Mouse (Mus musculus) midbrain, embryonic 14.5 days (tissue): ENCODE results near the gene Slc4a5. TPM values are rescaled to one million over a fixed set of nuclear protein-coding genes. Genes with fewer than 3 reads are reported as not detected.

Experiments used
- ATAC-seq: fragments of 200-750 bp; cut with Nextera tagmentation; 2 replicates; pipeline ENCODE4 v1.8.0; 2017; ENCODE audit warnings: moderate number of reproducible peaks, moderate library complexity; ENCODE audit not compliant: low FRiP score, low TSS enrichment
- DNase-seq: peaks from one replicate; pipeline ENCODE4 v3.0.0-alpha.2; 2015
- H3K27ac ChIP-seq: fragments of 300-500 bp; sonication (generic); replicated peaks from 2 replicates; pipeline ENCODE4 v1.5.1; 2014; ENCODE audit warnings: mild to moderate bottlenecking, low read depth, low read length, moderate library complexity
- H3K27me3 ChIP-seq: fragments of 300-500 bp; sonication (generic); 2 replicates; pipeline ENCODE4 v1.6.1; 2014; ENCODE audit warnings: low read length, control low read depth, mixed read lengths; ENCODE audit not compliant: control insufficient read depth, insufficient read depth
- H3K36me3 ChIP-seq: fragments of 300-500 bp; sonication (generic); 2 replicates; pipeline ENCODE4 v1.6.1; 2014; ENCODE audit warnings: low read length, control low read depth; ENCODE audit not compliant: control insufficient read depth, insufficient read depth
- H3K4me1 ChIP-seq: fragments of 300-500 bp; sonication (generic); 2 replicates; pipeline ENCODE4 v1.6.1; 2014; ENCODE audit warnings: mild to moderate bottlenecking, antibody characterized with exemption, low read length, control low read depth; ENCODE audit not compliant: control insufficient read depth, insufficient read depth
- H3K4me2 ChIP-seq: fragments of 300-500 bp; sonication (generic); 2 replicates; pipeline ENCODE4 v1.6.1; 2014; ENCODE audit warnings: mild to moderate bottlenecking, low read length, moderate library complexity
- H3K4me3 ChIP-seq: fragments of 300-500 bp; sonication (generic); replicated peaks from 2 replicates; pipeline ENCODE4 v1.5.1; 2014; ENCODE audit warnings: low read depth, low read length
- H3K9ac ChIP-seq: fragments of 300-500 bp; sonication (generic); replicated peaks from 2 replicates; pipeline ENCODE4 v1.6.1; 2014; ENCODE audit warnings: mild to moderate bottlenecking, low read length, moderate library complexity
- H3K9me3 ChIP-seq: fragments of 300-500 bp; sonication (generic); 2 replicates; pipeline ENCODE4 v1.6.1; 2016; ENCODE audit warnings: low read length, control low read depth, mixed read lengths; ENCODE audit not compliant: control insufficient read depth
- WGBS: fragments of 180-500 bp; shearing (Covaris S2); extraction: QIAGEN DNeasy Blood & Tissue Kit; methylation state at CpG from one replicate; pipeline ENCODE4 v1.1.7; 2014; 5-methylcytosine and 5-hydroxymethylcytosine counted together
- polyA plus RNA-seq: library from polyadenylated mRNA; unstranded; fragments of >200 nt; fragmentation: Nextera tagmentation; extraction: Ambion mirVana; gene quantifications from 2 replicates; pipeline ENCODE4 v1.2.1, GENCODE M21; 2014

Slc4a5 gene
- polyA plus RNA-seq, 1 experiment from 2014 or later: 0.55 TPM

- H3K9ac ChIP-seq: no peak overlapping the region
- no peak overlapping the region for H3K4me3 ChIP-seq
- no peaks in the 10 kb centered on the region for H3K9me3 ChIP-seq
- no peak overlapping the region for H3K27ac ChIP-seq
- 92% methylated on average over 6 of the region's 6 CpGs for WGBS
- ATAC-seq (no peak), DNase-seq (peak; percentile 23)
- no peaks in the 10 kb centered on the region for H3K36me3 ChIP-seq
- H3K4me1 ChIP-seq: no peaks in the 10 kb centered on the region
- H3K4me2 ChIP-seq: no peak overlapping the region
- H3K27me3 ChIP-seq: no peaks in the 10 kb centered on the region
Measured at GRCm38 (mm10) chr6:83245134-83245533, 25.5 kb downstream of the Slc4a5 start.

GRCm38 (mm10) chr6:83245997-83246396, 26.4 kb downstream of the Slc4a5 start:
- 93% methylated on average over 1 of the region's 1 CpGs for whole genome bisulfite sequencing
- Histone ChIP-seq H3K4me1 (no peaks in the 10 kb centered on the region), H3K9ac (no peak overlapping the region), H3K4me2 (no peak overlapping the region), H3K27ac (no peak overlapping the region), H3K9me3 (no peaks in the 10 kb centered on the region), H3K36me3 (no peaks in the 10 kb centered on the region), H3K27me3 (no peaks in the 10 kb centered on the region), H3K4me3 (no peak overlapping the region)
- ATAC-seq (no peak), DNase-seq (no peak)

GRCm38 (mm10) chr6:83246750-83247149, 27.1 kb downstream of the Slc4a5 start:
- Histone ChIP-seq H3K4me1 (no peaks in the 10 kb centered on the region), H3K9ac (no peak overlapping the region), H3K4me3 (no peak overlapping the region), H3K36me3 (no peaks in the 10 kb centered on the region), H3K4me2 (no peak overlapping the region), H3K27ac (no peak overlapping the region), H3K27me3 (no peaks in the 10 kb centered on the region), H3K9me3 (no peaks in the 10 kb centered on the region)
- WGBS: 99% methylated on average over 4 of the region's 4 CpGs
- DNase-seq (no peak), ATAC-seq (no peak)

GRCm38 (mm10) chr6:83247153-83247552, 27.5 kb downstream of the Slc4a5 start:
- 85% methylated on average over 2 of the region's 2 CpGs for WGBS
- Histone ChIP-seq H3K27me3 (no peaks in the 10 kb centered on the region), H3K27ac (no peak overlapping the region), H3K4me1 (no peaks in the 10 kb centered on the region), H3K9ac (no peak overlapping the region), H3K9me3 (no peaks in the 10 kb centered on the region), H3K36me3 (no peaks in the 10 kb centered on the region), H3K4me2 (no peak overlapping the region), H3K4me3 (no peak overlapping the region)
- no peak for ATAC-seq
- no peak for DNase-seq

- 53% methylated on average over 7 of the region's 7 CpGs for WGBS
- no peak overlapping the region for H3K4me2 ChIP-seq
- ATAC-seq (no peak), DNase-seq (no peak)
- no peaks in the 10 kb centered on the region for H3K9me3 ChIP-seq
- no peak overlapping the region for H3K4me3 ChIP-seq
- H3K9ac ChIP-seq: no peak overlapping the region
- no peak overlapping the region for H3K27ac ChIP-seq
- no peaks in the 10 kb centered on the region for H3K27me3 ChIP-seq
- no peaks in the 10 kb centered on the region for H3K4me1 ChIP-seq
- H3K36me3 ChIP-seq: no peaks in the 10 kb centered on the region
Measured at GRCm38 (mm10) chr6:83254242-83254641, 34.6 kb downstream of the Slc4a5 start.

GRCm38 (mm10) chr6:83264516-83264915, 44.9 kb downstream of the Slc4a5 start:
- no peak overlapping the region for H3K4me3 ChIP-seq
- no peak overlapping the region for H3K4me2 ChIP-seq
- DNase-seq: no peak
- no peaks in the 10 kb centered on the region for H3K27me3 ChIP-seq
- peaks cover 9% of the 10 kb centered on the region; the same call in 1 of the 2 replicates for H3K4me1 ChIP-seq
- H3K9ac ChIP-seq: no peak overlapping the region
- 76% methylated on average over 1 of the region's 1 CpGs for WGBS
- no peaks in the 10 kb centered on the region for H3K36me3 ChIP-seq
- H3K27ac ChIP-seq: no peak overlapping the region
- no peaks in the 10 kb centered on the region for H3K9me3 ChIP-seq
- no peak for ATAC-seq

GRCm38 (mm10) chr6:83265253-83265652, 45.6 kb downstream of the Slc4a5 start:
- Histone ChIP-seq H3K36me3 (no peaks in the 10 kb centered on the region), H3K27ac (no peak overlapping the region), H3K4me3 (no peak overlapping the region), H3K4me2 (no peak overlapping the region), H3K4me1 (peaks cover 9% of the 10 kb centered on the region; the same call in 1 of the 2 replicates), H3K9ac (no peak overlapping the region), H3K27me3 (no peaks in the 10 kb centered on the region), H3K9me3 (no peaks in the 10 kb centered on the region)
- peak; percentile 39 for DNase-seq
- ATAC-seq: no peak

GRCm38 (mm10) chr6:83265653-83266052, 46.0 kb downstream of the Slc4a5 start:
- no peaks in the 10 kb centered on the region for H3K27me3 ChIP-seq
- no peak overlapping the region for H3K4me3 ChIP-seq
- ATAC-seq (no peak), DNase-seq (peak; percentile 46)
- H3K4me1 ChIP-seq: peaks cover 7% of the 10 kb centered on the region; the same call in 1 of the 2 replicates
- no peak overlapping the region for H3K4me2 ChIP-seq
- 0 out of 2 replicates have a peak overlapping the region, but pooled peaks have one; percentile 32 for H3K27ac ChIP-seq
- H3K9ac ChIP-seq: no peak overlapping the region
- H3K36me3 ChIP-seq: no peaks in the 10 kb centered on the region
- WGBS: 67% methylated on average over 4 of the region's 4 CpGs
- no peaks in the 10 kb centered on the region for H3K9me3 ChIP-seq

GRCm38 (mm10) chr6:83267616-83268015, 48.0 kb downstream of the Slc4a5 start:
- no peaks in the 10 kb centered on the region for H3K36me3 ChIP-seq
- 0 out of 2 replicates have a peak overlapping the region, but pooled peaks have one; percentile 2 for H3K4me3 ChIP-seq
- H3K27me3 ChIP-seq: no peaks in the 10 kb centered on the region
- no peak for ATAC-seq
- DNase-seq: no peak
- H3K4me1 ChIP-seq: peaks cover 7% of the 10 kb centered on the region; the same call in 1 of the 2 replicates
- WGBS: 71% methylated on average over 4 of the region's 4 CpGs
- peak overlapping the region; percentile 93 for H3K27ac ChIP-seq
- peak overlapping the region; percentile 42; the same call in 1 of the 2 replicates for H3K9ac ChIP-seq
- H3K9me3 ChIP-seq: no peaks in the 10 kb centered on the region
- H3K4me2 ChIP-seq: peak overlapping the region; percentile 60
